Mouse (Mus musculus) kidney, embryonic 15.5 days (tissue): ENCODE data around the gene Capn8. TPM values are rescaled to one million over a fixed set of nuclear protein-coding genes. Genes with fewer than 3 reads are reported as not detected.

ENCODE experiments used
- ATAC-seq: fragments of 200-750 bp; cut with Nextera tagmentation; replicated peaks from 2 replicates; pipeline ENCODE4 v1.8.0; 2017; ENCODE audit warnings: moderate TSS enrichment; ENCODE audit not compliant: low FRiP score
- H3K27ac ChIP-seq: fragments of 300-500 bp; sonication (generic); 2 replicates; pipeline ENCODE4 v1.5.1; 2015; ENCODE audit warnings: mild to moderate bottlenecking, inconsistent platforms
- H3K27me3 ChIP-seq: fragments of 300-500 bp; sonication (generic); 2 replicates; pipeline ENCODE4 v1.6.1; 2015; ENCODE audit warnings: inconsistent platforms
- H3K36me3 ChIP-seq: fragments of 300-500 bp; sonication (generic); 2 replicates; pipeline ENCODE4 v1.6.1; 2015; ENCODE audit warnings: inconsistent platforms
- H3K4me1 ChIP-seq: fragments of 300-500 bp; sonication (generic); 2 replicates; pipeline ENCODE4 v1.6.1; 2015; ENCODE audit warnings: inconsistent platforms
- H3K4me2 ChIP-seq: fragments of 300-500 bp; sonication (generic); 2 replicates; pipeline ENCODE4 v1.6.1; 2015; ENCODE audit warnings: moderate library complexity, mild to moderate bottlenecking, inconsistent platforms
- H3K4me3 ChIP-seq: fragments of 300-500 bp; sonication (generic); replicated peaks from 2 replicates; pipeline ENCODE4 v1.5.1; 2015; ENCODE audit warnings: mild to moderate bottlenecking, inconsistent platforms
- H3K9ac ChIP-seq: fragments of 300-500 bp; sonication (generic); 2 replicates; pipeline ENCODE4 v1.6.1; 2015; ENCODE audit warnings: mild to moderate bottlenecking, inconsistent platforms
- H3K9me3 ChIP-seq: fragments of 300-500 bp; sonication (generic); replicated peaks from 2 replicates; pipeline ENCODE4 v1.6.1; 2016; ENCODE audit warnings: inconsistent platforms
- WGBS: fragments of 180-500 bp; shearing (Covaris S2); methylation state at CpG from one replicate; pipeline ENCODE4 v1.1.7; 2015; ENCODE audit warnings: mixed read lengths; 5-methylcytosine and 5-hydroxymethylcytosine counted together
- polyA plus RNA-seq: library from polyadenylated mRNA; unstranded; fragments of >200 nt; fragmentation: Nextera tagmentation; extraction: Ambion mirVana; gene quantifications from 2 replicates; pipeline ENCODE4 v1.2.1, GENCODE M21; 2015

Gene Capn8
- polyA plus RNA-seq, 1 experiment from 2014 or later: not detected

- no peak; the same call in 1 of the 2 replicates for ATAC-seq
- no peak overlapping the region for H3K4me2 ChIP-seq
- no peak overlapping the region for H3K9ac ChIP-seq
- no peaks in the 10 kb centered on the region for H3K9me3 ChIP-seq
- H3K27me3 ChIP-seq: no peaks in the 10 kb centered on the region
- H3K4me1 ChIP-seq: peaks cover 40% of the 10 kb centered on the region
- WGBS: 70% methylated on average over 11 of the region's 11 CpGs
- H3K27ac ChIP-seq: peak overlapping the region; percentile 91
- H3K36me3 ChIP-seq: no peaks in the 10 kb centered on the region
- no peak overlapping the region for H3K4me3 ChIP-seq
These were observed 104.9 kb downstream of the Capn8 start for GRCm38 (mm10) chr1:182669741-182670140.

GRCm38 (mm10) chr1:182670563-182671342 is 105.9 kb downstream of the Capn8 start:
- Histone ChIP-seq H3K36me3 (no peaks in the 10 kb centered on the region), H3K9me3 (no peaks in the 10 kb centered on the region), H3K27me3 (no peaks in the 10 kb centered on the region), H3K4me3 (no peak overlapping the region), H3K4me2 (peak overlapping the region; percentile 38), H3K4me1 (peaks cover 47% of the 10 kb centered on the region), H3K9ac (no peak overlapping the region), H3K27ac (peak overlapping the region; percentile 91)
- 10% methylated on average over 11 of the region's 11 CpGs for WGBS
- peak; percentile 88 for ATAC-seq

- Histone ChIP-seq H3K4me1 (peaks cover 48% of the 10 kb centered on the region), H3K4me2 (0 out of 2 replicates have a peak overlapping the region, but pooled peaks have one; percentile 1), H3K9ac (no peak overlapping the region), H3K27me3 (no peaks in the 10 kb centered on the region), H3K27ac (peak overlapping the region; percentile 91), H3K36me3 (no peaks in the 10 kb centered on the region), H3K9me3 (no peaks in the 10 kb centered on the region), H3K4me3 (no peak overlapping the region)
- WGBS: 37% methylated on average over 4 of the region's 4 CpGs
- no peak for ATAC-seq
These were observed 106.5 kb downstream of the Capn8 start for GRCm38 (mm10) chr1:182671343-182671624.

GRCm38 (mm10) chr1:182675346-182675745 is 110.5 kb downstream of the Capn8 start:
- Histone ChIP-seq H3K4me2 (no peak overlapping the region), H3K27me3 (no peaks in the 10 kb centered on the region), H3K9me3 (no peaks in the 10 kb centered on the region), H3K9ac (no peak overlapping the region), H3K36me3 (no peaks in the 10 kb centered on the region), H3K4me3 (no peak overlapping the region), H3K27ac (peak overlapping the region; percentile 48), H3K4me1 (peaks cover 42% of the 10 kb centered on the region)
- 34% methylated on average over 8 of the region's 8 CpGs for WGBS
- no peak for ATAC-seq

GRCm38 (mm10) chr1:182678151-182678550 is 113.3 kb downstream of the Capn8 start:
- Histone ChIP-seq H3K4me3 (no peak overlapping the region), H3K9ac (no peak overlapping the region), H3K27ac (no peak overlapping the region), H3K4me2 (no peak overlapping the region), H3K9me3 (no peaks in the 10 kb centered on the region), H3K4me1 (peaks cover 41% of the 10 kb centered on the region), H3K36me3 (no peaks in the 10 kb centered on the region), H3K27me3 (no peaks in the 10 kb centered on the region)
- no peak for ATAC-seq
- WGBS: 97% methylated on average over 17 of the region's 17 CpGs

- no peaks in the 10 kb centered on the region for H3K27me3 ChIP-seq
- ATAC-seq: no peak
- peak overlapping the region; percentile 70; the same call in 1 of the 2 replicates for H3K27ac ChIP-seq
- H3K4me3 ChIP-seq: no peak overlapping the region
- WGBS: 63% methylated on average over 3 of the region's 3 CpGs
- no peak overlapping the region for H3K9ac ChIP-seq
- H3K9me3 ChIP-seq: no peaks in the 10 kb centered on the region
- no peaks in the 10 kb centered on the region for H3K36me3 ChIP-seq
- H3K4me2 ChIP-seq: no peak overlapping the region
- peaks cover 43% of the 10 kb centered on the region for H3K4me1 ChIP-seq
These were observed 114.4 kb downstream of the Capn8 start for GRCm38 (mm10) chr1:182679169-182679568.

- peaks cover 43% of the 10 kb centered on the region for H3K4me1 ChIP-seq
- no peaks in the 10 kb centered on the region for H3K27me3 ChIP-seq
- no peak overlapping the region for H3K9ac ChIP-seq
- H3K27ac ChIP-seq: peak overlapping the region; percentile 70
- WGBS: 49% methylated on average over 7 of the region's 7 CpGs
- ATAC-seq: 0 out of 2 replicates have a peak, but pooled peaks have one; percentile 22
- H3K4me2 ChIP-seq: no peak overlapping the region
- no peak overlapping the region for H3K4me3 ChIP-seq
- no peaks in the 10 kb centered on the region for H3K36me3 ChIP-seq
- H3K9me3 ChIP-seq: no peaks in the 10 kb centered on the region
These were observed 114.8 kb downstream of the Capn8 start for GRCm38 (mm10) chr1:182679582-182679981.

Other genes starting within 250 kb of the Capn8 start
- 18.1 and 18.4 TPM in 2 replicates for gene Fbxo28, start 223.4 kb upstream of the Capn8 start, polyA plus RNA-seq
- 27.2 and 27.8 TPM in 2 replicates for gene Trp53bp2, start 155.8 kb upstream of the Capn8 start, polyA plus RNA-seq
- 119 and 126 TPM in 2 replicates for gene Capn2, start 47.4 kb upstream of the Capn8 start, polyA plus RNA-seq
- gene Ccdc185, start 184.2 kb downstream of the Capn8 start, polyA plus RNA-seq: not detected in 2 replicates
- gene Susd4, start 198.9 kb downstream of the Capn8 start, polyA plus RNA-seq: 19.8 and 20.0 TPM in 2 replicates